Mouse (Mus musculus) limb, embryonic 11.5 days (tissue): ENCODE measurements around the gene Ngef. TPM values are rescaled to one million over a fixed set of nuclear protein-coding genes. Genes with fewer than 3 reads are reported as not detected.
"Not testable (repeated sequence)": the region's sequence is repeated elsewhere in the genome, so short reads cannot be mapped to it uniquely, and the experiment has no call there.

Experiments used
- ATAC-seq: fragments of 200-750 bp; cut with Nextera tagmentation; 2 replicates; pipeline ENCODE4 v1.8.0; 2017; ENCODE audit warnings: low read depth; ENCODE audit not compliant: insufficient number of reproducible peaks, low FRiP score, low TSS enrichment
- DNase-seq: peaks from one replicate; pipeline ENCODE4 v3.0.0-alpha.2; 2015; ENCODE audit warnings: low spot score
- H3K27ac ChIP-seq: fragments of 300-500 bp; sonication (generic); replicated peaks from 2 replicates; pipeline ENCODE4 v1.5.1; 2014; ENCODE audit warnings: low read depth, mild to moderate bottlenecking, low read length
- H3K27me3 ChIP-seq: fragments of 300-500 bp; sonication (generic); 2 replicates; pipeline ENCODE4 v1.6.1; 2014; ENCODE audit warnings: mild to moderate bottlenecking, low read length, mixed read lengths; ENCODE audit not compliant: control insufficient read depth, insufficient read depth
- H3K36me3 ChIP-seq: fragments of 300-500 bp; sonication (generic); 2 replicates; pipeline ENCODE4 v1.6.1; 2014; ENCODE audit warnings: mild to moderate bottlenecking, low read length, moderate library complexity, mixed read lengths; ENCODE audit not compliant: control insufficient read depth, insufficient read depth
- H3K4me1 ChIP-seq: fragments of 300-500 bp; sonication (generic); 2 replicates; pipeline ENCODE4 v1.6.1; 2014; ENCODE audit warnings: low read length, mixed read lengths; ENCODE audit not compliant: control insufficient read depth, insufficient read depth
- H3K4me2 ChIP-seq: fragments of 300-500 bp; sonication (generic); 2 replicates; pipeline ENCODE4 v1.6.1; 2014; ENCODE audit warnings: low read depth, mild to moderate bottlenecking, moderate library complexity; ENCODE audit not compliant: severe bottlenecking
- H3K4me3 ChIP-seq: fragments of 300-500 bp; sonication (generic); 2 replicates; pipeline ENCODE4 v1.5.1; 2014; ENCODE audit warnings: low read depth, low read length
- H3K9ac ChIP-seq: fragments of 300-500 bp; sonication (generic); 2 replicates; pipeline ENCODE4 v1.6.1; 2014; ENCODE audit warnings: mild to moderate bottlenecking, low read length
- H3K9me3 ChIP-seq: fragments of 300-500 bp; sonication (generic); 2 replicates; pipeline ENCODE4 v1.6.1; 2016; ENCODE audit warnings: low read length; ENCODE audit not compliant: control insufficient read depth
- WGBS: fragments of 180-500 bp; shearing (Covaris S2); extraction: QIAGEN DNeasy Blood & Tissue Kit; methylation state at CpG from one replicate; pipeline ENCODE4 v1.1.7; 2014; 5-methylcytosine and 5-hydroxymethylcytosine counted together
- polyA plus RNA-seq: library from polyadenylated mRNA; unstranded; fragments of >200 nt; fragmentation: Nextera tagmentation; extraction: Ambion mirVana; gene quantifications from 2 replicates; pipeline ENCODE4 v1.2.1, GENCODE M21; 2014

Gene Ngef
- polyA plus RNA-seq, 1 experiment from 2014 or later: 0.16 TPM

GRCm38 (mm10) chr1:87482546-87482945 lies 91.1 kb downstream of the Ngef start:
- Histone ChIP-seq H3K27ac (no peak overlapping the region), H3K27me3 (no peaks in the 10 kb centered on the region), H3K36me3 (no peaks in the 10 kb centered on the region), H3K9me3 (no peaks in the 10 kb centered on the region), H3K4me2 (no peak overlapping the region), H3K4me3 (no peak overlapping the region), H3K9ac (no peak overlapping the region), H3K4me1 (no peaks in the 10 kb centered on the region)
- DNase-seq: no peak
- no peak for ATAC-seq
- WGBS: 86% methylated on average over 4 of the region's 4 CpGs

GRCm38 (mm10) chr1:87475076-87475895 lies 98.4 kb downstream of the Ngef start:
- Histone ChIP-seq H3K27me3 (peaks cover 21% of the 10 kb centered on the region), H3K9me3 (no peaks in the 10 kb centered on the region), H3K36me3 (no peaks in the 10 kb centered on the region), H3K9ac (peak overlapping the region; percentile 55), H3K27ac (no peak overlapping the region), H3K4me2 (peak overlapping the region; percentile 73), H3K4me1 (peaks cover 8% of the 10 kb centered on the region), H3K4me3 (peak overlapping the region; percentile 33)
- DNase-seq (peak; percentile 51), ATAC-seq (no peak)
- 2% methylated on average over 40 of the region's 42 CpGs for WGBS

- Histone ChIP-seq H3K4me2 (no peak overlapping the region), H3K36me3 (no peaks in the 10 kb centered on the region), H3K4me3 (no peak overlapping the region), H3K9me3 (no peaks in the 10 kb centered on the region), H3K9ac (no peak overlapping the region), H3K27ac (no peak overlapping the region), H3K27me3 (peaks cover 21% of the 10 kb centered on the region), H3K4me1 (peaks cover 8% of the 10 kb centered on the region)
- DNase-seq (no peak), ATAC-seq (no peak)
- WGBS: 88% methylated on average over 7 of the region's 7 CpGs
These were observed 101.1 kb downstream of the Ngef start for GRCm38 (mm10) chr1:87472576-87472975.

GRCm38 (mm10) chr1:87471914-87472313 lies 101.8 kb downstream of the Ngef start:
- Histone ChIP-seq H3K9me3 (no peaks in the 10 kb centered on the region), H3K27me3 (peaks cover 20% of the 10 kb centered on the region), H3K9ac (no peak overlapping the region), H3K4me2 (no peak overlapping the region), H3K4me1 (peaks cover 8% of the 10 kb centered on the region), H3K4me3 (no peak overlapping the region), H3K27ac (no peak overlapping the region), H3K36me3 (no peaks in the 10 kb centered on the region)
- no peak for DNase-seq
- WGBS: 81% methylated on average over 7 of the region's 7 CpGs
- ATAC-seq: no peak

GRCm38 (mm10) chr1:87469971-87470370 lies 103.7 kb downstream of the Ngef start, which contains the start of gene Snorc:
Gene Snorc (plus strand): TSS chr1:87470271.
- not testable (repeated sequence) for H3K36me3 ChIP-seq, H3K4me2 ChIP-seq, ATAC-seq, H3K27me3 ChIP-seq, H3K27ac ChIP-seq, H3K4me1 ChIP-seq, H3K4me3 ChIP-seq, DNase-seq, H3K9me3 ChIP-seq, H3K9ac ChIP-seq
- WGBS: 43% methylated on average over 9 of the region's 10 CpGs

GRCm38 (mm10) chr1:87468321-87468720 lies 105.3 kb downstream of the Ngef start:
- no peak overlapping the region for H3K4me3 ChIP-seq
- H3K27me3 ChIP-seq: no peaks in the 10 kb centered on the region
- ATAC-seq (no peak), DNase-seq (no peak)
- no peak overlapping the region for H3K27ac ChIP-seq
- no peaks in the 10 kb centered on the region for H3K9me3 ChIP-seq
- H3K4me1 ChIP-seq: no peaks in the 10 kb centered on the region
- WGBS: 81% methylated on average over 6 of the region's 6 CpGs
- H3K4me2 ChIP-seq: no peak overlapping the region
- H3K36me3 ChIP-seq: no peaks in the 10 kb centered on the region
- no peak overlapping the region for H3K9ac ChIP-seq

- H3K9ac ChIP-seq: no peak overlapping the region
- ATAC-seq (no peak), DNase-seq (no peak)
- H3K4me3 ChIP-seq: no peak overlapping the region
- H3K27ac ChIP-seq: no peak overlapping the region
- no peaks in the 10 kb centered on the region for H3K36me3 ChIP-seq
- H3K4me1 ChIP-seq: no peaks in the 10 kb centered on the region
- H3K9me3 ChIP-seq: no peaks in the 10 kb centered on the region
- WGBS: 60% methylated on average over 9 of the region's 9 CpGs
- H3K4me2 ChIP-seq: no peak overlapping the region
- H3K27me3 ChIP-seq: no peaks in the 10 kb centered on the region
These were observed 106.2 kb downstream of the Ngef start for GRCm38 (mm10) chr1:87467469-87467868.

- not testable (repeated sequence) for H3K9me3 ChIP-seq, ATAC-seq, H3K4me2 ChIP-seq, H3K27ac ChIP-seq, H3K27me3 ChIP-seq, H3K4me1 ChIP-seq, H3K9ac ChIP-seq, H3K4me3 ChIP-seq, H3K36me3 ChIP-seq, DNase-seq
- WGBS: 91% methylated on average over 6 of the region's 7 CpGs
These were observed 113.8 kb downstream of the Ngef start for GRCm38 (mm10) chr1:87459856-87460255.
